Mouse (Mus musculus) liver, postnatal 0 days (tissue): ENCODE results near the gene Stat5b. TPM values are rescaled to one million over a fixed set of nuclear protein-coding genes. Genes with fewer than 3 reads are reported as not detected.

Experiments used
- ATAC-seq: fragments of 200-750 bp; cut with Nextera tagmentation; 2 replicates; pipeline ENCODE4 v1.8.0; 2017; ENCODE audit warnings: mild to moderate bottlenecking, moderate library complexity
- DNase-seq: peaks from one replicate; pipeline ENCODE4 v3.0.0-alpha.2; 2016
- H3K27ac ChIP-seq: fragments of 300-500 bp; sonication (generic); 2 replicates; pipeline ENCODE4 v1.5.1; 2014; ENCODE audit warnings: antibody characterized with exemption, moderate library complexity, mild to moderate bottlenecking, low read depth
- H3K27me3 ChIP-seq: fragments of 300-500 bp; sonication (generic); 2 replicates; pipeline ENCODE4 v1.6.1; 2014; ENCODE audit warnings: low read length, control low read depth, mixed read lengths; ENCODE audit not compliant: insufficient read depth
- H3K36me3 ChIP-seq: fragments of 300-500 bp; sonication (generic); replicated peaks from 2 replicates; pipeline ENCODE4 v1.6.1; 2014; ENCODE audit warnings: mild to moderate bottlenecking, control low read depth, low read length, moderate library complexity, mixed read lengths; ENCODE audit not compliant: insufficient read depth
- H3K4me1 ChIP-seq: fragments of 300-500 bp; sonication (generic); 2 replicates; pipeline ENCODE4 v1.6.1; 2014; ENCODE audit warnings: antibody characterized with exemption, mild to moderate bottlenecking, control low read depth; ENCODE audit not compliant: insufficient read depth
- H3K4me2 ChIP-seq: fragments of 300-500 bp; sonication (generic); 2 replicates; pipeline ENCODE4 v1.6.1; 2014; ENCODE audit warnings: low read depth, mild to moderate bottlenecking, low read length, moderate library complexity, mixed read lengths
- H3K4me3 ChIP-seq: fragments of 300-500 bp; sonication (generic); 2 replicates; pipeline ENCODE4 v1.5.1; 2014; ENCODE audit warnings: low read depth, low read length
- H3K9ac ChIP-seq: fragments of 300-500 bp; sonication (generic); replicated peaks from 2 replicates; pipeline ENCODE4 v1.6.1; 2014; ENCODE audit warnings: mild to moderate bottlenecking, moderate library complexity
- H3K9me3 ChIP-seq: fragments of 300-500 bp; sonication (generic); 2 replicates; pipeline ENCODE4 v1.6.1; 2016; ENCODE audit warnings: mild to moderate bottlenecking, control low read depth, low read length, mixed read lengths
- CTCF ChIP-seq: sonication (generic); IDR thresholded peaks from 2 replicates; pipeline ENCODE4 v1.5.1; 2016; ENCODE audit warnings: antibody characterized with exemption, low read depth
- EP300 ChIP-seq: IDR thresholded peaks from 2 replicates; pipeline ENCODE4 v1.6.1; 2016; ENCODE audit warnings: antibody characterized with exemption, low read depth, mild to moderate bottlenecking
- WGBS: fragments of 180-500 bp; shearing (Covaris S2); extraction: QIAGEN DNeasy Blood & Tissue Kit; methylation state at CpG from one replicate; pipeline ENCODE4 v1.1.7; 2014; ENCODE audit not compliant: insufficient replicate concordance; 5-methylcytosine and 5-hydroxymethylcytosine counted together
- polyA plus RNA-seq: library from polyadenylated mRNA; unstranded; fragments of >200 nt; fragmentation: Nextera tagmentation; extraction: Ambion mirVana; gene quantifications from 2 replicates; pipeline ENCODE4 v1.2.1, GENCODE M21; 2015

Gene Stat5b
- polyA plus RNA-seq, 1 experiment from 2014 or later, result 15.4 TPM

DNA sequence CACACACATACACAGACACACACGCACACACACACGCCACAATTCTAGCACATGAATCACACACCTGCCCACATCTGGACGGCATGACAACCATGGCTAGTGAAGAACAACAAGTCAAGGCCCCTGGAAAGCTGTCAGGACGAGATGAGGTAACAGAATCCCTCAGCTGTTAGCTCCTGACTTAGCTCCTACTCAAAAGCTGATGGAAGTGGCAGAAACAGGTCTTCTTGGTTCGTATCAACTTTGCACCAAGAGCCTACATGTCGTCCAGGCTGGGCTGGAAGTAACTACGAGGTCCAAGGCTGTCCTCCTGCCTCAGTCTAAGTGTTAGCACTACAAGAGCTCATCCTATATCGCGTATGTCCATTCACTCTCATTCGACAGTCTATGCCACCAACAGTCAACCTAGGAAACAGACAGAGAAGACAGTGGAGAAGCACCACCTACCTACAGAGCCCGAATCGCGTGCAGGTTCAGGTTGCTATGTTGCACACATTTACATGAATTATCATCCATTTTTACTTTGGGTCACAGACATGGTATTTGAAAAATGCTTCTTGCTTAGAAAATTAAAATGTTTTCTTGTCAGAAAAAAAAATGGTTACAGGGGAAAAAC lies 28.8 kb downstream of the Stat5b start:
- peak overlapping the region; percentile 85 for H3K27ac ChIP-seq
- WGBS, result 72% methylated on average over 13 of the region's 13 CpGs
- no peaks in the 10 kb centered on the region for H3K36me3 ChIP-seq

DNA sequence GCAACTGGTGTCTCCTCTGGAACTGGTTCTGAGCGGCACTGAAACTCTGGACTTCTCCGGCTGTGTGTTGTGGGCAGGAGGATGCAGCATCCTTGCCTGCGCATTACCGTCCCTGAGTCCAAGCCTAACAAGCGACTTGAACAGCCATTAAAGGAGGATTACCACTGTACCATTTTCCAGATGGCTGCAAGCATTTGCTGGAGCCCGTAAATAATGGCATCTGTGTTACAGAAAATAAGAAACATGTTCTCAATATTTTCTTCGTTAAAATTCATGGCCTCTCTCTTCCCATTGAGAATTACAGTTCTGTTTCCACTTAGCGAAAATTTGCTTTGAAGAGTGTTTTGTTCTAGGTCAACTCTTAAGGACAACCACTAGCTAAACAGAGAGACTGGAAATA lies 30.5 kb downstream of the Stat5b start:
- Histone ChIP-seq H3K27ac (no peak overlapping the region), H3K4me2 (peak overlapping the region; percentile 9; the same call in 1 of the 2 replicates), H3K36me3 (no peaks in the 10 kb centered on the region), H3K27me3 (no peaks in the 10 kb centered on the region), H3K9me3 (no peaks in the 10 kb centered on the region), H3K9ac (no peak overlapping the region), H3K4me3 (no peak overlapping the region), H3K4me1 (peaks cover 73% of the 10 kb centered on the region)
- DNase-seq (no peak), ATAC-seq (no peak)
- 87% methylated on average over 8 of the region's 8 CpGs for WGBS
- TF ChIP-seq CTCF, result no peak
- TF ChIP-seq EP300, result no peak

More for the DNA sequence above, 28.8 kb downstream of the Stat5b start:
- peak overlapping the region; percentile 35 for H3K4me3 ChIP-seq
- H3K9ac ChIP-seq, result peak overlapping the region; percentile 50; the same call in 1 of the 2 replicates
- H3K27me3 ChIP-seq, result no peaks in the 10 kb centered on the region
- H3K4me2 ChIP-seq, result peak overlapping the region; percentile 65
- peaks cover 72% of the 10 kb centered on the region for H3K4me1 ChIP-seq
- ATAC-seq (no peak), DNase-seq (no peak)
- H3K9me3 ChIP-seq, result no peaks in the 10 kb centered on the region
- TF ChIP-seq CTCF (no peak), EP300 (no peak)

DNA sequence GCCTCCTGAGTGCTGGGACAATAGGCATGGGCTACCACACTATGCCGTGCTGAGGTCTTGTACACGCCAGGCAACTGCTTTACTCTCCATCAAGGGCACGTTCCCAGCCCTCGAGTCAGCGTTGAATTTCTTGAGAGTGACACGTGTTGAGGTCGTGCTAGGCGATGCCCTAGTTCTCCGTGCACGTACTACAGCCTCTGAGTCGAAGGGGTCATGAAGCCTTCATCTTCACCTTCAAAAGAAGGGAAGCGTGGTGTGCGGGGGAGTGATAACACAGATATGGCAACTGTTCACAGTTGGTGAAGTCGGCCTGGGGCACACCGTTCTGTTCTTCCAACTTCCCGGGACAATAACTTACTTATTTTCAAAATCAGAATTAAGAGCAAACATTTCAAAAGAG lies 30.9 kb downstream of the Stat5b start:
- H3K9ac ChIP-seq, result no peak overlapping the region
- H3K4me3 ChIP-seq, result no peak overlapping the region
- ATAC-seq (no peak), DNase-seq (no peak)
- no peaks in the 10 kb centered on the region for H3K36me3 ChIP-seq
- H3K4me2 ChIP-seq, result peak overlapping the region; percentile 9; the same call in 1 of the 2 replicates
- H3K27me3 ChIP-seq, result no peaks in the 10 kb centered on the region
- H3K9me3 ChIP-seq, result no peaks in the 10 kb centered on the region
- TF ChIP-seq EP300, result peak; percentile 41; the same call in 1 of the 2 replicates
- no peak for TF ChIP-seq CTCF
- 49% methylated on average over 16 of the region's 16 CpGs for WGBS
- H3K4me1 ChIP-seq, result peaks cover 74% of the 10 kb centered on the region
- 0 out of 2 replicates have a peak overlapping the region, but pooled peaks have one; percentile 84 for H3K27ac ChIP-seq

DNA sequence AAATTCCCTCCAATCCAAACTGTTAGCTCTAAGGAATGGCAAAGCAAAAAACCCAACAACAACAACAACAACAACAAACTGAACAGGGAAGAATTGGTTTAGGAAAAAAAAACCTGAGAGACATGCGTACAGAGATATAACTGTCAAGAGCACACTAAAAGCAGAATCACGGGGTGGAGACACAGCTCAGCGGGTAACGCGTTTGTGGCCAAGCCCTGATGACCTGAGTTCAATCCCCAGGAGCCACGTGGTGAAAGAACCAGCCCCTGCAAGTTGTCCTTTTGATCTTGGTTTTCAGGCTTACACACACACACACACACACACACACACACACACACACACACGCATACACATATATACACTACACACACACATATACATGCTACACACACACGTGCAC lies 31.5 kb downstream of the Stat5b start:
- no peak for ATAC-seq

DNA sequence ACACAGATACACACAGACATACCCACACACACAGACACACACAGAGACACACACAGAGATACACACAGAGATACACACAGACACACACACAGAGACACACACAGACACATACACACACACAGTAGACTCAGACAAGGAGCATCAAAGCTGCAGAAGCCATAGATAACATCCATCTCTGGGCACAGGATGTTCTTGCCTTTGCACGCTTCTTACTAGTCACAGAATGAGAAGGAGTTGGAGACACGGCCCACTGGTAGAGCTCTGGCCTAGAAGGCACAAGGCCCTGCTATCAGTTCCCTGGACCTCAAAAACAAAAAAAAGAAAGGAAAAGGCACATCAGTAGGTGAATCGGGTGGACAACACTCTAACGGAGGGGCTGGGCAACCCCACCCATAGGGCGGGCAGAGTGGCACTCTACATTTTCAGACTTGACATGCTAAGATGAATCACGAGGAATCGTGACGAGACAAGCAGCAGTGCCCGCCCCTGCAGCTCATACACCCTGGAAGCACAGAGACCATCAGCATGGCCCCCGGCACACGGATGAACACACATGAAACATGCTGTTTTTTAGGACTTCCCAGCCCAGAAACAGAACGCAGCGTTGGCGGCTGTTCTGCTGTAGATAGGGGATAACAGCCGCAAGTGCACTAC lies 32.0 kb downstream of the Stat5b start:
- ATAC-seq (peak; percentile 53), DNase-seq (peak; percentile 38)
- Histone ChIP-seq H3K4me1 (peaks cover 68% of the 10 kb centered on the region), H3K4me3 (no peak overlapping the region), H3K27ac (peak overlapping the region; percentile 84), H3K36me3 (no peaks in the 10 kb centered on the region), H3K9ac (peak overlapping the region; percentile 28), H3K9me3 (no peaks in the 10 kb centered on the region), H3K4me2 (peak overlapping the region; percentile 38), H3K27me3 (no peaks in the 10 kb centered on the region)
- 62% methylated on average over 15 of the region's 15 CpGs for WGBS
- peak; percentile 51; the same call in 1 of the 2 replicates for TF ChIP-seq EP300
- TF ChIP-seq CTCF, result no peak

More for the DNA sequence above, 31.5 kb downstream of the Stat5b start:
- Histone ChIP-seq H3K4me1 (peaks cover 73% of the 10 kb centered on the region), H3K36me3 (no peaks in the 10 kb centered on the region), H3K4me3 (no peak overlapping the region), H3K27ac (peak overlapping the region; percentile 84; the same call in 1 of the 2 replicates), H3K9me3 (no peaks in the 10 kb centered on the region), H3K4me2 (peak overlapping the region; percentile 38), H3K27me3 (no peaks in the 10 kb centered on the region), H3K9ac (no peak overlapping the region)
- TF ChIP-seq CTCF (no peak), EP300 (no peak)
- no peak for DNase-seq
- 59% methylated on average over 8 of the region's 8 CpGs for WGBS

DNA sequence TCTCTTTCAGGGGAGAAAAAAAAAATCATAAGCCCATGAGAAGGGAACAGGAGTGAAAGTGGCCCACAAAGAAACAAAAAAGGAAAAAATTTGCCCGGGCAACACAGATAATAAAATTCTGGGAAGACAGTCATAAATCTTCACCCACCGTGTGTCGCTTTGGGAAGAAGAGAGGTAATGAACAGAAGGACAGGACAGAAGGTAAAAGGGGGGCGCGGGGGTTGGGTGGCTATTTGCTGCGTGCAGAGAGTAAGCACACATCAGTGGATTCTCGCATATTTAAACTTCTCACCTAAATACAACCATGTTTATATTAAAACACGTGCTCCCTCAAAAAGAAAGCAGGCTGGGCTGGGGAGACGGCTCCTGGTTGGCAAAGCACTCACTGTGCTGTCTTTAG lies 33.2 kb downstream of the Stat5b start:
- Histone ChIP-seq H3K27me3 (no peaks in the 10 kb centered on the region), H3K9ac (no peak overlapping the region), H3K4me2 (0 out of 2 replicates have a peak overlapping the region, but pooled peaks have one; percentile 40), H3K36me3 (no peaks in the 10 kb centered on the region; the same call in 1 of the 2 replicates), H3K4me1 (peaks cover 57% of the 10 kb centered on the region), H3K4me3 (no peak overlapping the region), H3K9me3 (no peaks in the 10 kb centered on the region), H3K27ac (peak overlapping the region; percentile 84)
- ATAC-seq, result no peak
- TF ChIP-seq EP300 (no peak), CTCF (no peak)
- 63% methylated on average over 9 of the region's 9 CpGs for WGBS
- DNase-seq, result no peak
